Mouse (Mus musculus): ENCODE results near the gene Cd300lg. TPM values are rescaled to one million over a fixed set of nuclear protein-coding genes. Genes with fewer than 3 reads are reported as not detected.

The Cd300lg gene
- total and polyA plus RNA-seq, 3 experiments: 0.08 to 0.26 TPM; not detected in 1

- Histone ChIP-seq H3K36me3 (ENCODE audit: control insufficient read depth in 1 of 2, insufficient read depth in 2 of 2, low read length in 2 of 2) (peaks cover 0 to 27% of the 10 kb centered on the region in 2 experiments; a peak in 2 of 4 replicates), H3K4me3 (ENCODE audit: control insufficient read depth in 1 of 2, insufficient read depth in 1 of 2, low read depth in 2 of 2, low read length in 2 of 2) (no peak overlapping the region), H3K4me1 (ENCODE audit: control insufficient read depth in 1 of 2, insufficient read depth in 2 of 2, low read length in 2 of 2) (peaks cover 11 to 25% of the 10 kb centered on the region in 2 experiments), H3K79me2 (ENCODE audit: control insufficient read depth, insufficient read depth, low read length, poor library complexity) (no peaks in the 10 kb centered on the region), H3K27me3 (ENCODE audit: control insufficient read depth in 1 of 2, insufficient read depth in 2 of 2, low read length in 2 of 2) (no peaks in the 10 kb centered on the region), H3K27ac (ENCODE audit: control insufficient read depth, low read depth, low read length) (no peak overlapping the region), H3K9me3 (replicated peaks; ENCODE audit: insufficient read depth, low read length) (no peaks in the 10 kb centered on the region), H3K9ac (ENCODE audit: control insufficient read depth, low read depth, low read length, poor library complexity, severe bottlenecking) (no peak overlapping the region)
- DNase-seq (ENCODE audit: low read depth, low spot score): no peak
- TF ChIP-seq ZKSCAN1 (IDR thresholded peaks at IDR 0.05; ENCODE audit: low read depth, low read length) (no peak), CHD1 (IDR thresholded peaks at IDR 0.05; ENCODE audit: low read depth, low read length) (no peak), USF2 (IDR thresholded peaks at IDR 0.05; ENCODE audit: borderline replicate concordance in 1 of 2, insufficient read depth in 1 of 2, low read depth in 1 of 2, low read length in 2 of 2) (no peak)
Measured at GRCm38 (mm10) chr11:101995938-101996337, 45.4 kb upstream of the Cd300lg start.

GRCm38 (mm10) chr11:101998258-101998657 lies 43.1 kb upstream of the Cd300lg start:
- Histone ChIP-seq H3K9me3 (replicated peaks; ENCODE audit: insufficient read depth, low read length) (no peaks in the 10 kb centered on the region), H3K4me1 (ENCODE audit: control insufficient read depth in 1 of 2, insufficient read depth in 2 of 2, low read length in 2 of 2) (peaks cover 5 to 7% of the 10 kb centered on the region in 2 experiments; a peak in 3 of 4 replicates), H3K36me3 (ENCODE audit: control insufficient read depth in 1 of 2, insufficient read depth in 2 of 2, low read length in 2 of 2) (peaks cover 0 to 6% of the 10 kb centered on the region in 2 experiments; a peak in 2 of 4 replicates), H3K27me3 (ENCODE audit: control insufficient read depth in 1 of 2, insufficient read depth in 2 of 2, low read length in 2 of 2) (no peaks in the 10 kb centered on the region), H3K27ac (ENCODE audit: control insufficient read depth, low read depth, low read length) (no peak overlapping the region), H3K9ac (ENCODE audit: control insufficient read depth, low read depth, low read length, poor library complexity, severe bottlenecking) (no peak overlapping the region), H3K79me2 (ENCODE audit: control insufficient read depth, insufficient read depth, low read length, poor library complexity) (no peaks in the 10 kb centered on the region), H3K4me3 (ENCODE audit: control insufficient read depth in 1 of 2, insufficient read depth in 1 of 2, low read depth in 2 of 2, low read length in 2 of 2) (no peak overlapping the region)
- DNase-seq (ENCODE audit: low read depth, low spot score): peak; percentile 17
- 0 out of 2 replicates have a peak, but pooled peaks have one; percentile 18 for TF ChIP-seq ZNF384 (IDR thresholded peaks at IDR 0.05; ENCODE audit: low read depth, low read length)
- peak; percentile 67 for TF ChIP-seq TBP (IDR thresholded peaks at IDR 0.05; ENCODE audit: low read depth, low read length)
- no peak for TF ChIP-seq GABPA (IDR thresholded peaks at IDR 0.05; ENCODE audit: low read depth, low read length)

- Histone ChIP-seq H3K4me1 (ENCODE audit: control insufficient read depth in 1 of 2, insufficient read depth in 2 of 2, low read length in 2 of 2) (no peaks in the 10 kb centered on the region), H3K4me3 (ENCODE audit: control insufficient read depth in 1 of 2, insufficient read depth in 1 of 2, low read depth in 2 of 2, low read length in 2 of 2) (no peak overlapping the region), H3K79me2 (ENCODE audit: control insufficient read depth, insufficient read depth, low read length, poor library complexity) (no peaks in the 10 kb centered on the region), H3K9ac (ENCODE audit: control insufficient read depth, low read depth, low read length, poor library complexity, severe bottlenecking) (no peak overlapping the region), H3K27me3 (ENCODE audit: control insufficient read depth in 1 of 2, insufficient read depth in 2 of 2, low read length in 2 of 2) (no peaks in the 10 kb centered on the region), H3K36me3 (ENCODE audit: control insufficient read depth in 1 of 2, insufficient read depth in 2 of 2, low read length in 2 of 2) (no peaks in the 10 kb centered on the region), H3K27ac (ENCODE audit: control insufficient read depth, low read depth, low read length) (no peak overlapping the region), H3K9me3 (replicated peaks; ENCODE audit: insufficient read depth, low read length) (no peaks in the 10 kb centered on the region)
- TF ChIP-seq CHD1 (IDR thresholded peaks at IDR 0.05; ENCODE audit: low read depth, low read length) (no peak), TCF12 (IDR thresholded peaks at IDR 0.05; ENCODE audit: low read depth, low read length) (no peak), NRF1 (IDR thresholded peaks at IDR 0.05; ENCODE audit: insufficient read depth, low read depth, low read length, poor library complexity, severe bottlenecking) (no peak), RAD21 (IDR thresholded peaks at IDR 0.05; ENCODE audit: low read depth, low read length) (no peak), MYB (IDR thresholded peaks at IDR 0.05; ENCODE audit: low read depth, low read length) (no peak), TBP (IDR thresholded peaks at IDR 0.05; ENCODE audit: low read depth, low read length) (no peak), EP300 (IDR thresholded peaks at IDR 0.05; ENCODE audit: low read depth in 1 of 2, low read length in 2 of 2) (no peak), ZNF384 (IDR thresholded peaks at IDR 0.05; ENCODE audit: low read depth, low read length) (no peak), USF2 (IDR thresholded peaks at IDR 0.05; ENCODE audit: borderline replicate concordance in 1 of 2, insufficient read depth in 1 of 2, low read depth in 1 of 2, low read length in 2 of 2) (no peak), SIN3A (IDR thresholded peaks at IDR 0.05; ENCODE audit: low read length) (no peak), MAFK (IDR thresholded peaks at IDR 0.05; ENCODE audit: borderline replicate concordance, low read depth, low read length) (no peak), KAT2A (conservative IDR thresholded peaks at IDR 0.05; ENCODE audit: low read depth, low read length) (no peak), MEF2A (IDR thresholded peaks at IDR 0.05; ENCODE audit: extremely low read depth, insufficient replicate concordance, low read depth, low read length, poor library complexity, severe bottlenecking) (no peak), MYC (IDR thresholded peaks at IDR 0.05; ENCODE audit: low read depth, low read length) (no peak), GATA1 (IDR thresholded peaks at IDR 0.05; ENCODE audit: low read depth, low read length) (no peak), CTCF (IDR thresholded peaks at IDR 0.05 in 2 of 3, conservative IDR thresholded peaks at IDR 0.05 in 1 of 3; ENCODE audit: control insufficient read depth in 1 of 3, insufficient read depth in 1 of 3, low read depth in 2 of 3, low read length in 3 of 3, poor library complexity in 1 of 3, severe bottlenecking in 1 of 3) (no peak), NELFE (IDR thresholded peaks at IDR 0.05; ENCODE audit: low read depth, low read length) (no peak), UBTF (IDR thresholded peaks at IDR 0.05; ENCODE audit: borderline replicate concordance, insufficient read depth, low read depth, low read length) (no peak), CHD2 (IDR thresholded peaks at IDR 0.05; ENCODE audit: low read length) (no peak), ZMIZ1 (IDR thresholded peaks at IDR 0.05; ENCODE audit: low read depth, low read length) (no peak)
- no peak for DNase-seq (ENCODE audit: low read depth, low spot score)
Measured at GRCm38 (mm10) chr11:101999466-101999865, 41.8 kb upstream of the Cd300lg start.

All from MEL (cell line).